Mouse (Mus musculus): ENCODE results near the gene Aqp7. TPM values are rescaled to one million over a fixed set of nuclear protein-coding genes. Genes with fewer than 3 reads are reported as not detected.
A peak's percentile ranks its signal among the peaks of the same experiment; 100 is the strongest.

Gene Aqp7
- polyA plus RNA-seq, 1 experiment from 2014 or later, result 0.10 TPM

- Histone ChIP-seq H3K4me3 (no peak overlapping the region), H3K27ac (replicated peaks) (no peak overlapping the region), H3K27me3 (ENCODE audit: low read depth, poor library complexity, severe bottlenecking) (no peaks in the 10 kb centered on the region), H3K36me3 (no peaks in the 10 kb centered on the region), H3K9me3 (replicated peaks) (no peaks in the 10 kb centered on the region), H3K4me1 (peaks cover 6% of the 10 kb centered on the region)
- no peak for DNase-seq (ENCODE audit: low spot score)
- WGBS, result 79% methylated on average over 7 of the region's 7 CpGs
These were observed 3.8 kb upstream of the Aqp7 start for GRCm38 (mm10) chr4:41051781-41052180.

DNA sequence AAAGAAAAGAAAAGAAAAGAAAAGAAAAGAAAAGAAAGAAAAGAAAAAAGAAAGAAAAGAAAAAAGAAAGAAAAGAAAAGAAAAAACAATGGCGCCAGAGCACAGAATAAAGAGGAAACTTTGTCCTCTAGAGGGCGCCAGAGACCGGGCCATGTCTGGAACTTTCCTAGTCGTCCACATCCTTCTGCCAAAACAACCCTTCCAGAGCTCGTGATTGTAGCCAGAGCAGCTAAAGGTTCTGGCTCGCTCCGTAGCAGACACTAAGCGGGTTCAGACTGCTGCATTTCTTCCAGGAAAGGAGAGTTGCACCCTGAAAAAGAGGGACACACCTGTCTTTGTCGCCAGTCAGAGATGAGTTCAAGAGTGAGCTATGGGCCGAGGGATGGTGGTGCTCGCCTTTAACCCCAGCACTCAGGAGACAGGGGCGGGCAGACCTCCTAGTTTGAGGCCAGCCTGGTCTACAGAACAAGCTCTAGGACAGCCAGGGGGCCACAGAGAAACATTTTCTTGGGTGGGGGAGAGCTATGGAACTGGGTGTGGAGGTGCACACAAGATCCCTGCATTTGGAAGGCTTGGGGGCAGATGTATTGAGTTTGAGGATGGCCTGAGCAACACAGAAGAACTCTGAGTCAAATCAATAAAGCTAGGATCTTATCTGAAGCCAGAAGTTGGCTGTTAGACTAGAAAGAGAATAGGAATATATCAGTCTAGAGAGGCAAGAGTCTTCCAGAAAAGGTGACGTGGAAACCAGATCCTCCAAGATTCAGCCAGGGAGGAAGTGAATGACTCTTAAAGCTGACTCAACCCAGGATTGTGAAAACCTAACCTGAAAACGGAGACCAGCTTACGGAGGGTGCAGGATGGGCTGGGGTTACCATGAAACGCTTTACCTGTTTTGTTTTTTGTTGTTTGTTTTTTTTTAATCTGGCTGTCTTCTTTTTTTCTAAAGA, 3.1 kb upstream of the Aqp7 start:
- WGBS, result 36% methylated on average over 16 of the region's 16 CpGs
- H3K27ac ChIP-seq (replicated peaks), result peak overlapping the region; percentile 72
- no peaks in the 10 kb centered on the region for H3K27me3 ChIP-seq (ENCODE audit: low read depth, poor library complexity, severe bottlenecking)
- no peaks in the 10 kb centered on the region for H3K36me3 ChIP-seq
- H3K4me3 ChIP-seq, result peak overlapping the region; percentile 37
- H3K4me1 ChIP-seq, result peaks cover 6% of the 10 kb centered on the region
- DNase-seq (ENCODE audit: low spot score), result peak; percentile 81
- no peaks in the 10 kb centered on the region for H3K9me3 ChIP-seq (replicated peaks)

DNA sequence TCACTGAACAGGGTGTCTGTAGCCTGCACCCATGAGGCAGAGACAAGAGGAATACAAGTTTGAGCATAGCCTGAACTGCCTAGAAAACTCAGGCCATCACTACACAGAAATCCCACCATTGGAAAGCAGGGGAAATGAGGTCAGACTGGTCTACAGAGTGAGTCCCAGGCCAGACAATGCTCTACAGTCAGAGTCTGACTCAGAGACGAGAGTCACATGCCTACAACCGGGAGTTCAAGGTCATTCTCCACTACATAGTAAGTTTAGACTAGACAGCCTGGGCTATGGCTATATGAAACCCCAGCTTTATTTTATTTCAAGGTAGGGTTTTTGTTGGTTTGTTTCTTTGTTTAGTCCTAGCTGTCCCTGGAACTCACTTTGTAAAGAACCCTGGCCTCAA, 987 bp upstream of the Aqp7 start:
- 84% methylated on average over 2 of the region's 2 CpGs for WGBS

GRCm38 (mm10) chr4:41046254-41046795, 1.6 kb downstream of the Aqp7 start:
- no peak for DNase-seq (ENCODE audit: low spot score)
- 85% methylated on average over 13 of the region's 13 CpGs for WGBS
- no peak overlapping the region for H3K4me3 ChIP-seq
- H3K36me3 ChIP-seq, result no peaks in the 10 kb centered on the region
- peaks cover 6% of the 10 kb centered on the region for H3K4me1 ChIP-seq
- H3K27ac ChIP-seq (replicated peaks), result no peak overlapping the region
- no peaks in the 10 kb centered on the region for H3K27me3 ChIP-seq (ENCODE audit: low read depth, poor library complexity, severe bottlenecking)
- H3K9me3 ChIP-seq (replicated peaks), result no peaks in the 10 kb centered on the region

More for the DNA sequence above, 987 bp upstream of the Aqp7 start:
- H3K4me1 ChIP-seq, result peaks cover 6% of the 10 kb centered on the region
- H3K4me3 ChIP-seq, result no peak overlapping the region
- H3K27ac ChIP-seq (replicated peaks), result no peak overlapping the region
- no peaks in the 10 kb centered on the region for H3K36me3 ChIP-seq
- DNase-seq (ENCODE audit: low spot score), result no peak
- H3K27me3 ChIP-seq (ENCODE audit: low read depth, poor library complexity, severe bottlenecking), result no peaks in the 10 kb centered on the region
- no peaks in the 10 kb centered on the region for H3K9me3 ChIP-seq (replicated peaks)

GRCm38 (mm10) chr4:41045288-41045687, 2.7 kb downstream of the Aqp7 start:
- peaks cover under 1% of the 10 kb centered on the region; the same call in 1 of the 2 replicates for H3K4me1 ChIP-seq
- 93% methylated on average over 3 of the region's 3 CpGs for WGBS
- H3K27ac ChIP-seq (replicated peaks), result no peak overlapping the region
- DNase-seq (ENCODE audit: low spot score), result no peak
- no peaks in the 10 kb centered on the region for H3K9me3 ChIP-seq (replicated peaks)
- no peaks in the 10 kb centered on the region for H3K36me3 ChIP-seq
- no peaks in the 10 kb centered on the region for H3K27me3 ChIP-seq (ENCODE audit: low read depth, poor library complexity, severe bottlenecking)
- H3K4me3 ChIP-seq, result no peak overlapping the region

GRCm38 (mm10) chr4:41043961-41044360, 4.0 kb downstream of the Aqp7 start:
- DNase-seq (ENCODE audit: low spot score), result no peak
- H3K9me3 ChIP-seq (replicated peaks), result no peaks in the 10 kb centered on the region
- 82% methylated on average over 5 of the region's 5 CpGs for WGBS
- H3K4me3 ChIP-seq, result no peak overlapping the region
- no peaks in the 10 kb centered on the region; the same call in 1 of the 2 replicates for H3K4me1 ChIP-seq
- H3K27me3 ChIP-seq (ENCODE audit: low read depth, poor library complexity, severe bottlenecking), result no peaks in the 10 kb centered on the region
- no peaks in the 10 kb centered on the region for H3K36me3 ChIP-seq
- no peak overlapping the region for H3K27ac ChIP-seq (replicated peaks)

GRCm38 (mm10) chr4:41042880-41043279, 5.1 kb downstream of the Aqp7 start:
- Histone ChIP-seq H3K9me3 (replicated peaks) (no peaks in the 10 kb centered on the region), H3K36me3 (no peaks in the 10 kb centered on the region), H3K4me1 (no peaks in the 10 kb centered on the region; the same call in 1 of the 2 replicates), H3K4me3 (no peak overlapping the region), H3K27ac (replicated peaks) (no peak overlapping the region), H3K27me3 (ENCODE audit: low read depth, poor library complexity, severe bottlenecking) (no peaks in the 10 kb centered on the region)
- DNase-seq (ENCODE audit: low spot score), result no peak
- WGBS, result 90% methylated on average over 12 of the region's 12 CpGs

GRCm38 (mm10) chr4:41040983-41041382, 7.0 kb downstream of the Aqp7 start:
- Histone ChIP-seq H3K4me1 (no peaks in the 10 kb centered on the region), H3K9me3 (replicated peaks) (no peaks in the 10 kb centered on the region), H3K36me3 (no peaks in the 10 kb centered on the region), H3K4me3 (no peak overlapping the region), H3K27me3 (ENCODE audit: low read depth, poor library complexity, severe bottlenecking) (no peaks in the 10 kb centered on the region), H3K27ac (replicated peaks) (no peak overlapping the region)
- no peak for DNase-seq (ENCODE audit: low spot score)
- 84% methylated on average over 7 of the region's 7 CpGs for WGBS

GRCm38 (mm10) chr4:41037942-41038341, 10.0 kb downstream of the Aqp7 start:
- 75% methylated on average over 3 of the region's 3 CpGs for WGBS
- Histone ChIP-seq H3K4me1 (no peaks in the 10 kb centered on the region), H3K27me3 (ENCODE audit: low read depth, poor library complexity, severe bottlenecking) (no peaks in the 10 kb centered on the region), H3K27ac (replicated peaks) (no peak overlapping the region), H3K36me3 (no peaks in the 10 kb centered on the region), H3K4me3 (no peak overlapping the region), H3K9me3 (replicated peaks) (no peaks in the 10 kb centered on the region)
- DNase-seq (ENCODE audit: low spot score), result no peak

DNA sequence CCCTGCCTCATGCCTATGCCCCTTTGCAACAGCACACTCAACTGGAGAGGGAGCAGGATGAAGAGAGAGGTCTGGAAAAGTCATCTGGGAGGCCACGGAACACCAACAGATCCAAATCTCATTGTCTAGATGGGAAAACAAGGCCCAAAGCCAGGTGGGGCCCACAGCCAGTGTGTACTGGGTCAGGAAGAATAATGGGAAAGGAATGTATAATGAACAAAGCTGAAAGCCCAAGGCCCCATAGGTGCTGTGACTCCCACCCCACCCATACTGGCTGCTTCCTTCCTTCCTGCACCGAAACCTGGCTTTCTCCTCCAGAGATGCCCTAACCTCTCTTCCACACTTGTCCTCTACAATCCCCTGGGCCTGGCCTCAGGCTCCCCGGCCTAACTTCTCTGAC, 16.7 kb downstream of the Aqp7 start:
- no peak for DNase-seq (ENCODE audit: low spot score)
- H3K4me1 ChIP-seq, result peaks cover 5% of the 10 kb centered on the region; the same call in 1 of the 2 replicates
- no peak overlapping the region for H3K27ac ChIP-seq (replicated peaks)
- 75% methylated on average over 3 of the region's 3 CpGs for WGBS
- H3K4me3 ChIP-seq, result no peak overlapping the region
- H3K36me3 ChIP-seq, result peaks cover 19% of the 10 kb centered on the region
- H3K9me3 ChIP-seq (replicated peaks), result no peaks in the 10 kb centered on the region
- H3K27me3 ChIP-seq (ENCODE audit: low read depth, poor library complexity, severe bottlenecking), result no peaks in the 10 kb centered on the region

DNA sequence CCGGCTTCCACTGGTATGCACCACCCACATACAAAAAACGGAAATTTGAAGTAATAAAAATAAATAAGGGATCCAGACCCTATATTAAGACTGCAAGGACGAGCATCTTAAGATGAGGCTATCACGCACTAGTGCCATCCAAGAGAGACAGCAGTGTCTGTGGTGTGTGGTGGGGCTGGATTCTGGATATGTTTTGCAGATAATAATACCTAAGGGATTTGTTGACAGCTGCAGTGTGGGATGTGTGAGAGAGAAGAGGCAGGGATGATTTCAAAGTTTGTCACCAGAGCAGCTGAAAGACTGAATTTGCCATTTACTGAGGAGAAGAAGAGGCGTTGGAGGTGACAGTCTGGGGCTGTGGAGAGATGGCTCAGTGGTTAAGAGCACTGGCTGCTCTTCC, 18.6 kb downstream of the Aqp7 start:
- peaks cover 34% of the 10 kb centered on the region for H3K36me3 ChIP-seq
- H3K9me3 ChIP-seq (replicated peaks), result no peaks in the 10 kb centered on the region
- H3K4me3 ChIP-seq, result no peak overlapping the region
- H3K27ac ChIP-seq (replicated peaks), result no peak overlapping the region
- 90% methylated on average over 5 of the region's 5 CpGs for WGBS
- no peak for DNase-seq (ENCODE audit: low spot score)
- peaks cover 5% of the 10 kb centered on the region; the same call in 1 of the 2 replicates for H3K4me1 ChIP-seq
- no peaks in the 10 kb centered on the region for H3K27me3 ChIP-seq (ENCODE audit: low read depth, poor library complexity, severe bottlenecking)

DNA sequence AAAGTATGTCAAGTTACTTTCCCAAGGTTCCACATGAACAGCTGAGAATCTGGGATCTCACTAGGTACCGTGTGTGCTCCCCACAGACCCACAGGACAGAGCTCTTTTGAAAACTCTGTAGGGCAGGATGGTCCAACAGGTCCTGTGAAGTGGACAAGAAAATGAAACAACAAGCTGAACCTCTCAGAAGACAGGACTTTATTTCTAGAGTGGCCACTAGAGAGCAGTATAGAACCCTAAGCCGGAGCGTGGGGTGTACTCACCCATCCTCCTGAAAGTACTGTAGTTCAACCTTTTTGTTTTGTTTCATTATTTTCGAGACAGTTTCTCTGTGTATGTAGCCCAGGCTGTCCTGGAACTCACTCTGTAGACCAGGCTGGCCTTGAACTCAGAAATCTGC, 19.7 kb downstream of the Aqp7 start:
- H3K9me3 ChIP-seq (replicated peaks), result no peaks in the 10 kb centered on the region
- no peaks in the 10 kb centered on the region for H3K27me3 ChIP-seq (ENCODE audit: low read depth, poor library complexity, severe bottlenecking)
- no peak overlapping the region for H3K27ac ChIP-seq (replicated peaks)
- peaks cover 5% of the 10 kb centered on the region; the same call in 1 of the 2 replicates for H3K4me1 ChIP-seq
- peaks cover 45% of the 10 kb centered on the region for H3K36me3 ChIP-seq
- no peak overlapping the region for H3K4me3 ChIP-seq
- no peak for DNase-seq (ENCODE audit: low spot score)
- WGBS, result 80% methylated on average over 4 of the region's 4 CpGs

- H3K36me3 ChIP-seq, result peaks cover 48% of the 10 kb centered on the region
- DNase-seq (ENCODE audit: low spot score), result no peak
- 89% methylated on average over 3 of the region's 3 CpGs for WGBS
- H3K4me1 ChIP-seq, result peaks cover 5% of the 10 kb centered on the region; the same call in 1 of the 2 replicates
- no peaks in the 10 kb centered on the region for H3K27me3 ChIP-seq (ENCODE audit: low read depth, poor library complexity, severe bottlenecking)
- no peak overlapping the region for H3K4me3 ChIP-seq
- no peaks in the 10 kb centered on the region for H3K9me3 ChIP-seq (replicated peaks)
- no peak overlapping the region for H3K27ac ChIP-seq (replicated peaks)
These were observed 20.1 kb downstream of the Aqp7 start for GRCm38 (mm10) chr4:41027872-41028271.

Data from midbrain, embryonic 10.5 days (tissue).